In genomic region chr5:122354492-122355067, GRCm38 (mm10) we compare ENCODE assay signal across 1 mouse cellular context.
TF ChIP-seq lines count a peak whose summit lies in the region.

No protein-coding gene starts in this region.

TF ChIP-seq in CH12.LX, 34 proteins besides CTCF, POLR2A, EP300 and RAD21 (continued from another document):
- TF ChIP-seq HCFC1 (IDR thresholded peaks at IDR 0.05; ENCODE audit: low read depth, low read length), result no peak
- TF ChIP-seq CHD1 (IDR thresholded peaks at IDR 0.05; ENCODE audit: low read depth, low read length), result no peak
- TF ChIP-seq UBTF (IDR thresholded peaks at IDR 0.05; ENCODE audit: low read depth, low read length), result 0 out of 2 replicates have a peak, but pooled peaks have one; percentile 68
- TF ChIP-seq POLR2AphosphoS2 (IDR thresholded peaks at IDR 0.05; ENCODE audit: low read depth, low read length), result no peak
- TF ChIP-seq MEF2A (IDR thresholded peaks at IDR 0.05; ENCODE audit: borderline replicate concordance, low read depth, low read length), result 0 out of 2 replicates have a peak, but pooled peaks have one; percentile 3
- no peak for TF ChIP-seq USF1 (IDR thresholded peaks at IDR 0.05; ENCODE audit: low read depth, low read length)
- TF ChIP-seq GABPA (IDR thresholded peaks at IDR 0.05; ENCODE audit: insufficient replicate concordance, low read depth, low read length), result no peak
- TF ChIP-seq E2F4 (IDR thresholded peaks at IDR 0.05; ENCODE audit: insufficient replicate concordance, low read depth, low read length), result no peak
- no peak for TF ChIP-seq ZNF384 (IDR thresholded peaks at IDR 0.05; ENCODE audit: low read depth, low read length)
- TF ChIP-seq SMC3 (IDR thresholded peaks at IDR 0.05; ENCODE audit: low read depth, low read length), result no peak
- peak; percentile 71 for TF ChIP-seq MXI1 (IDR thresholded peaks at IDR 0.05; ENCODE audit: low read depth, low read length)
- no peak for TF ChIP-seq JUN (IDR thresholded peaks at IDR 0.05; ENCODE audit: insufficient read depth, low read depth, low read length)
- no peak; the same call in 1 of the 2 replicates for TF ChIP-seq SIN3A (IDR thresholded peaks at IDR 0.05; ENCODE audit: low read length)
